Mouse (Mus musculus): ENCODE data around the gene Ascc3. TPM values are rescaled to one million over a fixed set of nuclear protein-coding genes. Genes with fewer than 3 reads are reported as not detected.

Gene Ascc3
- total RNA-seq, 2 experiments from 2014 or later, result 26.4 to 26.6 TPM

- H3K4me3 ChIP-seq, result no peak overlapping the region
- TF ChIP-seq CTCF (conservative IDR thresholded peaks at IDR 0.05), result no peak
- DNase-seq (ENCODE audit: low spot score in 2 of 2), result no peak
These were observed 307.6 kb downstream of the Ascc3 start for GRCm38 (mm10) chr10:50899846-50900745.

More at GRCm38 (mm10) chr10:50899846-50900745, 307.6 kb downstream of the Ascc3 start:
- no peak overlapping the region for H3K27ac ChIP-seq
